Mouse (Mus musculus) E14TG2a.4 (cell line): ENCODE measurements around the gene Tifab.

Experiments
- CTCF ChIP-seq: conservative IDR thresholded peaks from 2 replicates; pipeline ENCODE4 v1.5.1; 2014; ENCODE audit warnings: low read length
- NANOG ChIP-seq: IDR thresholded peaks from 2 replicates; pipeline ENCODE4 v1.6.1; 2014; ENCODE audit warnings: borderline replicate concordance, low read length, mixed read lengths

GRCm38 (mm10) chr13:56181424-56181823 is 2.7 kb upstream of the Tifab start:
- TF ChIP-seq CTCF (no peak), NANOG (no peak)
